Mouse (Mus musculus): ENCODE measurements around the gene Psenen. TPM values are rescaled to one million over a fixed set of nuclear protein-coding genes. Genes with fewer than 3 reads are reported as not detected.

The Psenen gene
- polyA plus RNA-seq, 1 experiment from 2014 or later = 107 TPM

GRCm38 (mm10) chr7:30522871-30523270 is 40.6 kb downstream of the Psenen start:
- H3K27me3 ChIP-seq (ENCODE audit: control insufficient read depth, insufficient read depth, low read length) = 0 out of 2 replicates have a peak, but pooled peaks cover 2% of the 10 kb centered on the region
- peaks cover 9% of the 10 kb centered on the region for H3K36me3 ChIP-seq (ENCODE audit: control insufficient read depth, insufficient read depth, low read length)
- H3K4me1 ChIP-seq (ENCODE audit: control insufficient read depth, insufficient read depth, low read length) = peaks cover 11% of the 10 kb centered on the region
- no peak for ATAC-seq (replicated peaks; ENCODE audit: insufficient number of reproducible peaks, low FRiP score, low TSS enrichment)
- H3K9ac ChIP-seq (ENCODE audit: low read depth, low read length) = no peak overlapping the region
- 75% methylated on average over 10 of the region's 10 CpGs for WGBS (ENCODE audit: insufficient replicate concordance)
- no peak overlapping the region for H3K4me2 ChIP-seq
- H3K9me3 ChIP-seq (replicated peaks; ENCODE audit: control insufficient read depth, low read length) = no peaks in the 10 kb centered on the region
- H3K4me3 ChIP-seq (ENCODE audit: low read depth, low read length) = no peak overlapping the region
- no peak overlapping the region for H3K27ac ChIP-seq (ENCODE audit: low read depth, low read length)

- H3K27ac ChIP-seq (ENCODE audit: low read depth, low read length) = no peak overlapping the region
- H3K4me1 ChIP-seq (ENCODE audit: control insufficient read depth, insufficient read depth, low read length) = peaks cover 2% of the 10 kb centered on the region; the same call in 1 of the 2 replicates
- H3K4me3 ChIP-seq (ENCODE audit: low read depth, low read length) = no peak overlapping the region
- no peak overlapping the region for H3K9ac ChIP-seq (ENCODE audit: low read depth, low read length)
- 74% methylated on average over 5 of the region's 5 CpGs for WGBS (ENCODE audit: insufficient replicate concordance)
- no peak overlapping the region for H3K4me2 ChIP-seq
- H3K36me3 ChIP-seq (ENCODE audit: control insufficient read depth, insufficient read depth, low read length) = peaks cover 5% of the 10 kb centered on the region; the same call in 1 of the 2 replicates
- no peak for ATAC-seq (replicated peaks; ENCODE audit: insufficient number of reproducible peaks, low FRiP score, low TSS enrichment)
- H3K9me3 ChIP-seq (replicated peaks; ENCODE audit: control insufficient read depth, low read length) = no peaks in the 10 kb centered on the region
- H3K27me3 ChIP-seq (ENCODE audit: control insufficient read depth, insufficient read depth, low read length) = 0 out of 2 replicates have a peak, but pooled peaks cover 2% of the 10 kb centered on the region
Measured at GRCm38 (mm10) chr7:30520856-30521255, 42.6 kb downstream of the Psenen start.

- Histone ChIP-seq H3K9me3 (replicated peaks; ENCODE audit: control insufficient read depth, low read length) (no peaks in the 10 kb centered on the region), H3K27me3 (ENCODE audit: control insufficient read depth, insufficient read depth, low read length) (0 out of 2 replicates have a peak, but pooled peaks cover 7% of the 10 kb centered on the region), H3K4me2 (no peak overlapping the region), H3K4me1 (ENCODE audit: control insufficient read depth, insufficient read depth, low read length) (no peaks in the 10 kb centered on the region), H3K36me3 (ENCODE audit: control insufficient read depth, insufficient read depth, low read length) (peaks cover 5% of the 10 kb centered on the region; the same call in 1 of the 2 replicates), H3K9ac (ENCODE audit: low read depth, low read length) (no peak overlapping the region), H3K27ac (ENCODE audit: low read depth, low read length) (no peak overlapping the region), H3K4me3 (ENCODE audit: low read depth, low read length) (no peak overlapping the region)
- no peak for ATAC-seq (replicated peaks; ENCODE audit: insufficient number of reproducible peaks, low FRiP score, low TSS enrichment)
- WGBS (ENCODE audit: insufficient replicate concordance) = 68% methylated on average over 4 of the region's 4 CpGs
Measured at GRCm38 (mm10) chr7:30520396-30520795, 43.0 kb downstream of the Psenen start.

GRCm38 (mm10) chr7:30518325-30518724 is 45.1 kb downstream of the Psenen start:
- no peak overlapping the region for H3K27ac ChIP-seq (ENCODE audit: low read depth, low read length)
- H3K9me3 ChIP-seq (replicated peaks; ENCODE audit: control insufficient read depth, low read length) = no peaks in the 10 kb centered on the region
- H3K27me3 ChIP-seq (ENCODE audit: control insufficient read depth, insufficient read depth, low read length) = 0 out of 2 replicates have a peak, but pooled peaks cover 7% of the 10 kb centered on the region
- H3K36me3 ChIP-seq (ENCODE audit: control insufficient read depth, insufficient read depth, low read length) = peaks cover 1% of the 10 kb centered on the region; the same call in 1 of the 2 replicates
- no peak overlapping the region for H3K9ac ChIP-seq (ENCODE audit: low read depth, low read length)
- no peaks in the 10 kb centered on the region for H3K4me1 ChIP-seq (ENCODE audit: control insufficient read depth, insufficient read depth, low read length)
- 32% methylated on average over 8 of the region's 8 CpGs for WGBS (ENCODE audit: insufficient replicate concordance)
- no peak overlapping the region for H3K4me3 ChIP-seq (ENCODE audit: low read depth, low read length)
- H3K4me2 ChIP-seq = no peak overlapping the region
- no peak for ATAC-seq (replicated peaks; ENCODE audit: insufficient number of reproducible peaks, low FRiP score, low TSS enrichment)

GRCm38 (mm10) chr7:30515003-30515760 is 48.2 kb downstream of the Psenen start:
- no peak overlapping the region for H3K4me3 ChIP-seq (ENCODE audit: low read depth, low read length)
- no peaks in the 10 kb centered on the region for H3K4me1 ChIP-seq (ENCODE audit: control insufficient read depth, insufficient read depth, low read length)
- 0 out of 2 replicates have a peak, but pooled peaks cover 7% of the 10 kb centered on the region for H3K27me3 ChIP-seq (ENCODE audit: control insufficient read depth, insufficient read depth, low read length)
- H3K9ac ChIP-seq (ENCODE audit: low read depth, low read length) = no peak overlapping the region
- no peak for ATAC-seq (replicated peaks; ENCODE audit: insufficient number of reproducible peaks, low FRiP score, low TSS enrichment)
- 0 out of 2 replicates have a peak overlapping the region, but pooled peaks have one; percentile 20 for H3K4me2 ChIP-seq
- no peaks in the 10 kb centered on the region for H3K36me3 ChIP-seq (ENCODE audit: control insufficient read depth, insufficient read depth, low read length)
- no peak overlapping the region for H3K27ac ChIP-seq (ENCODE audit: low read depth, low read length)
- 45% methylated on average over 24 of the region's 24 CpGs for WGBS (ENCODE audit: insufficient replicate concordance)
- H3K9me3 ChIP-seq (replicated peaks; ENCODE audit: control insufficient read depth, low read length) = no peaks in the 10 kb centered on the region

Small RNAs within 50 kb of the gene (microRNA-seq; reads per million reads assigned to microRNA genes)
- 1.3 reads per million, percentile 17 among the genes with 10 or more reads in this experiment for gene Gm38670 (ENCODE audit: borderline number of aligned reads)
- 0.47 reads per million for gene Mir3569 (ENCODE audit: borderline number of aligned reads)

Other genes with a start within 250 kb of the Psenen start
- gene Syne4, start 248.8 kb downstream of the Psenen start, polyA plus RNA-seq (2014; fragmentation: Nextera tagmentation; extraction: Ambion mirVana) = 18.1 and 20.0 TPM in 2 replicates
- not detected in 2 replicates for gene E130208F15Rik, start 241.9 kb downstream of the Psenen start, polyA plus RNA-seq (2014; fragmentation: Nextera tagmentation; extraction: Ambion mirVana)
- 14.6 and 16.6 TPM in 2 replicates for gene Sdhaf1, start 239.7 kb downstream of the Psenen start, polyA plus RNA-seq (2014; fragmentation: Nextera tagmentation; extraction: Ambion mirVana)
- 1.4 and 1.5 TPM in 2 replicates for gene Lrfn3, start 200.9 kb downstream of the Psenen start, polyA plus RNA-seq (2014; fragmentation: Nextera tagmentation; extraction: Ambion mirVana)
- 8.9 and 9.2 TPM in 2 replicates for gene Tyrobp, start 149.9 kb downstream of the Psenen start, polyA plus RNA-seq (2014; fragmentation: Nextera tagmentation; extraction: Ambion mirVana)
- 0.53 and 0.99 TPM in 2 replicates for gene Hcst, start 143.8 kb downstream of the Psenen start, polyA plus RNA-seq (2014; fragmentation: Nextera tagmentation; extraction: Ambion mirVana)
- gene Nfkbid, start 141.9 kb downstream of the Psenen start, polyA plus RNA-seq (2014; fragmentation: Nextera tagmentation; extraction: Ambion mirVana) = 1.0 and 1.4 TPM in 2 replicates
- 34.9 and 37.8 TPM in 2 replicates for gene Aplp1, start 118.1 kb downstream of the Psenen start, polyA plus RNA-seq (2014; fragmentation: Nextera tagmentation; extraction: Ambion mirVana)
- 1.5 and 3.7 TPM in 2 replicates for gene Kirrel2, start 105.9 kb downstream of the Psenen start, polyA plus RNA-seq (2014; fragmentation: Nextera tagmentation; extraction: Ambion mirVana)
- gene Nphs1, start 105.3 kb downstream of the Psenen start, polyA plus RNA-seq (2014; fragmentation: Nextera tagmentation; extraction: Ambion mirVana) = 0.10 and 0.37 TPM in 2 replicates
- gene Prodh2, start 70.0 kb downstream of the Psenen start, polyA plus RNA-seq (2014; fragmentation: Nextera tagmentation; extraction: Ambion mirVana) = 0.37 TPM in 1 of 2 replicates, not detected in the other
- 6.0 and 7.2 TPM in 2 replicates for gene Arhgap33, start 28.6 kb downstream of the Psenen start, polyA plus RNA-seq (2014; fragmentation: Nextera tagmentation; extraction: Ambion mirVana)
- gene Hspb6, start 11.4 kb downstream of the Psenen start, polyA plus RNA-seq (2014; fragmentation: Nextera tagmentation; extraction: Ambion mirVana) = 10.7 and 12.5 TPM in 2 replicates
- 10.3 and 12.7 TPM in 2 replicates for gene Proser3, start 11.3 kb downstream of the Psenen start, polyA plus RNA-seq (2014; fragmentation: Nextera tagmentation; extraction: Ambion mirVana)
- 33.6 and 34.8 TPM in 2 replicates for gene Lin37, start 3.8 kb downstream of the Psenen start, polyA plus RNA-seq (2014; fragmentation: Nextera tagmentation; extraction: Ambion mirVana)
- 87.6 and 91.2 TPM in 2 replicates for gene U2af1l4, start 326 bp downstream of the Psenen start, polyA plus RNA-seq (2014; fragmentation: Nextera tagmentation; extraction: Ambion mirVana)
- 5.4 and 5.5 TPM in 2 replicates for gene Gm49396, start 283 bp downstream of the Psenen start, polyA plus RNA-seq (2014; fragmentation: Nextera tagmentation; extraction: Ambion mirVana)
- gene Igflr1, start 1.8 kb upstream of the Psenen start, polyA plus RNA-seq (2014; fragmentation: Nextera tagmentation; extraction: Ambion mirVana) = 2.3 and 3.2 TPM in 2 replicates
- 7.1 and 8.1 TPM in 2 replicates for gene Kmt2b, start 25.1 kb upstream of the Psenen start, polyA plus RNA-seq (2014; fragmentation: Nextera tagmentation; extraction: Ambion mirVana)
- gene Zbtb32, start 35.3 kb upstream of the Psenen start, polyA plus RNA-seq (2014; fragmentation: Nextera tagmentation; extraction: Ambion mirVana) = 0.14 TPM in 1 of 2 replicates, not detected in the other
- gene Upk1a, start 49.2 kb upstream of the Psenen start, polyA plus RNA-seq (2014; fragmentation: Nextera tagmentation; extraction: Ambion mirVana) = 0.31 and 0.47 TPM in 2 replicates
- gene Cox6b1, start 62.5 kb upstream of the Psenen start, polyA plus RNA-seq (2014; fragmentation: Nextera tagmentation; extraction: Ambion mirVana) = 1,669 and 1,746 TPM in 2 replicates
- 2.6 and 3.6 TPM in 2 replicates for gene Etv2, start 72.2 kb upstream of the Psenen start, polyA plus RNA-seq (2014; fragmentation: Nextera tagmentation; extraction: Ambion mirVana)
- gene Rbm42, start 86.7 kb upstream of the Psenen start, polyA plus RNA-seq (2014; fragmentation: Nextera tagmentation; extraction: Ambion mirVana) = 76.7 and 82.8 TPM in 2 replicates
- 35.0 and 37.6 TPM in 2 replicates for gene Haus5, start 101.4 kb upstream of the Psenen start, polyA plus RNA-seq (2014; fragmentation: Nextera tagmentation; extraction: Ambion mirVana)
- gene Pmis2, start 108.0 kb upstream of the Psenen start, polyA plus RNA-seq (2014; fragmentation: Nextera tagmentation; extraction: Ambion mirVana) = not detected in 2 replicates
- gene 2200002J24Rik, start 135.3 kb upstream of the Psenen start, polyA plus RNA-seq (2014; fragmentation: Nextera tagmentation; extraction: Ambion mirVana) = 0.70 and 1.6 TPM in 2 replicates
- 0.17 and 1.4 TPM in 2 replicates for gene Atp4a, start 148.6 kb upstream of the Psenen start, polyA plus RNA-seq (2014; fragmentation: Nextera tagmentation; extraction: Ambion mirVana)
- gene Tmem147, start 165.9 kb upstream of the Psenen start, polyA plus RNA-seq (2014; fragmentation: Nextera tagmentation; extraction: Ambion mirVana) = 172 and 173 TPM in 2 replicates
- 0.25 and 0.36 TPM in 2 replicates for gene Gapdhs, start 180.1 kb upstream of the Psenen start, polyA plus RNA-seq (2014; fragmentation: Nextera tagmentation; extraction: Ambion mirVana)
- 0.49 and 0.56 TPM in 2 replicates for gene Sbsn, start 187.8 kb upstream of the Psenen start, polyA plus RNA-seq (2014; fragmentation: Nextera tagmentation; extraction: Ambion mirVana)
- gene Dmkn, start 200.1 kb upstream of the Psenen start, polyA plus RNA-seq (2014; fragmentation: Nextera tagmentation; extraction: Ambion mirVana) = 1.1 and 1.2 TPM in 2 replicates
- gene Krtdap, start 224.3 kb upstream of the Psenen start, polyA plus RNA-seq (2014; fragmentation: Nextera tagmentation; extraction: Ambion mirVana) = not detected in 2 replicates

All from heart, embryonic 11.5 days (tissue).